Mouse (Mus musculus) intestine, postnatal 0 days (tissue): ENCODE measurements around the gene Cyp20a1. TPM values are rescaled to one million over a fixed set of nuclear protein-coding genes. Genes with fewer than 3 reads are reported as not detected.
A peak's percentile ranks its signal among the peaks of the same experiment; 100 is the strongest.

Experiments used
- ATAC-seq: fragments of 200-750 bp; cut with Nextera tagmentation; 2 replicates; pipeline ENCODE4 v1.8.0; 2017; ENCODE audit warnings: mild to moderate bottlenecking, moderate TSS enrichment, moderate library complexity
- H3K27ac ChIP-seq: fragments of 300-500 bp; sonication (generic); 2 replicates; pipeline ENCODE4 v1.5.1; 2014; ENCODE audit warnings: mild to moderate bottlenecking, low read depth, low read length, moderate library complexity
- H3K27me3 ChIP-seq: fragments of 300-500 bp; sonication (generic); replicated peaks from 2 replicates; pipeline ENCODE4 v1.6.1; 2014; ENCODE audit warnings: low read length, mixed read lengths; ENCODE audit not compliant: control insufficient read depth, insufficient read depth
- H3K36me3 ChIP-seq: fragments of 300-500 bp; sonication (generic); 2 replicates; pipeline ENCODE4 v1.6.1; 2014; ENCODE audit warnings: mild to moderate bottlenecking, moderate library complexity; ENCODE audit not compliant: control insufficient read depth, insufficient read depth
- H3K4me1 ChIP-seq: fragments of 300-500 bp; sonication (generic); replicated peaks from 2 replicates; pipeline ENCODE4 v1.6.1; 2014; ENCODE audit warnings: antibody characterized with exemption, low read length, mixed read lengths; ENCODE audit not compliant: control insufficient read depth, insufficient read depth
- H3K4me2 ChIP-seq: fragments of 300-500 bp; sonication (generic); replicated peaks from 2 replicates; pipeline ENCODE4 v1.6.1; 2014; ENCODE audit warnings: low read depth, mild to moderate bottlenecking, moderate library complexity
- H3K4me3 ChIP-seq: fragments of 300-500 bp; sonication (generic); 2 replicates; pipeline ENCODE4 v1.5.1; 2014; ENCODE audit warnings: low read depth, low read length
- H3K9ac ChIP-seq: fragments of 300-500 bp; sonication (generic); 2 replicates; pipeline ENCODE4 v1.6.1; 2014; ENCODE audit warnings: mild to moderate bottlenecking, low read depth, low read length
- H3K9me3 ChIP-seq: fragments of 300-500 bp; sonication (generic); 2 replicates; pipeline ENCODE4 v1.6.1; 2016; ENCODE audit warnings: mixed run types; ENCODE audit not compliant: control insufficient read depth
- CTCF ChIP-seq: sonication (generic); IDR thresholded peaks from 2 replicates; pipeline ENCODE4 v1.5.1; 2016; ENCODE audit warnings: low read depth, mild to moderate bottlenecking, control low read depth, antibody characterized with exemption, moderate library complexity
- WGBS: fragments of 180-500 bp; shearing (Covaris S2); extraction: QIAGEN DNeasy Blood & Tissue Kit; methylation state at CpG from one replicate; pipeline ENCODE4 v1.1.7; 2014; 5-methylcytosine and 5-hydroxymethylcytosine counted together
- polyA plus RNA-seq: library from polyadenylated mRNA; unstranded; fragments of >200 nt; fragmentation: Nextera tagmentation; extraction: Ambion mirVana; gene quantifications from 2 replicates; pipeline ENCODE4 v1.2.1, GENCODE M21; 2015

Gene Cyp20a1
- polyA plus RNA-seq, 1 experiment from 2014 or later, result 6.9 TPM

DNA sequence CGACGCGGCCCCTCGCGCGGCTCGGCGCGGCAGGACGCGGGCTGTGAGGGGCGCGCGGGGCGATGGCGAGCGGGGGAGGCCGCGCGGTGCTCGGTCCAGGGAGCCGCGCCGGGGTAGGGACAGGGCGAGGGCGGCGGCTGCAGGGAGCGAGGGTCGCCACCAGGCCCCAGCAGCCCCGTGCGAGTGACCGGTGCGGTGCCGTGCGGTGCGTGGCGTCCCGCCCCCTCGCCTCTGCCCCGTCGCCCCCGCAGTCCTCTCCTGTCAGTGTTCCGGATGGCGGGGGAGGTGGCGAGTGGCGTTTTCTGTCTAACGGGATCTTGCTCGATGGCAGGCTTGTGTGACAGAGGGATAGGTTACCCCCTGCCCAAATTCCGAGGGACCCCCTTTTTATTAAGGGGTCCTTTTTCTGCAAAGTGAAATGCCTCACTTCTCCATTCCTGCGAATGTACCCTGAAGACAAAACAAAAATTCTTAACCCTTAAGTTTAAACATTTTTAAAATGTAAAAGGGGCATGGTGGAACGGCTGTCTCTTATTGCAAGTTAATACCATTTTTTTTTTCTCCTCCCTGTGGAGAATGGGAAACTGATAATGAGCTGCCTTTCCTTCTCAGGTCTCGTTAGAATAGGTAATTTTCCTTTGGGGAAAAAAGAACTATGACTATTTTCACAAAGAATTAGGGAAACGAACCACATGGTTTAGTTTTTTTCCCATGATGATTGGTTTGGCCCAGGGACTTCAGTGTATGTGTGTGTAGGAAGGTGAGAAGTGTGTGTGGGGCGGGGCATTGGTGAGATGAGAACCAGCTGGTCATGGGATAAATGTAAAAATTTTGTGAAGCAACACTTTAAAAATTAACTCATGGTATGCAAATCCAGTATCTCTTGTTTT, 67.0 kb downstream of the Cyp20a1 start:
- under 1% methylated on average over 53 of the region's 54 CpGs for WGBS
- Histone ChIP-seq H3K9ac (peak overlapping the region; percentile 73), H3K4me2 (peak overlapping the region; percentile 99), H3K4me3 (peak overlapping the region; percentile 93), H3K9me3 (no peaks in the 10 kb centered on the region), H3K27ac (peak overlapping the region; percentile 70), H3K36me3 (no peaks in the 10 kb centered on the region), H3K4me1 (no peaks in the 10 kb centered on the region), H3K27me3 (no peaks in the 10 kb centered on the region)
- peak; percentile 61; the same call in 1 of the 2 replicates for ATAC-seq
- 0 out of 2 replicates have a peak, but pooled peaks have one; percentile 11 for TF ChIP-seq CTCF

DNA sequence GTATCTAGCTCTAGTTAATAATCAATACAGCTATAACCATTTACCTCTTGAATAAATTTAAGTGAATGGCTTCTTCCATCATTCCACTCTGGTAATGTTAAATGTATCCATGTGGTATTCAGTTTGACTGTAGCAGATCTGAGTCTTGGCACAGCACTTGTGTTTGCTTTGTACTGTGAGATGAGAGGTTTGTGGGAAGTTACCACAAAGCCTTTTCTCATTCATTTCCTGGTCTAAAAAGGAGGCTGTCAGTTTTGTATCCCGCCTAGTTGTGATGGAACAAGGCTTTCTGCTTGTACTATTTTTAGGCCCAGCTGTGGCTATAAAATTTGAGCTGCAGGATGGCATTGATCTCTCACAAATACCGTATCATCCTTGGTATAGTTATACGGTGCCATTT, 73.6 kb downstream of the Cyp20a1 start:
- TF ChIP-seq CTCF, result no peak
- 65% methylated on average over 3 of the region's 3 CpGs for WGBS
- Histone ChIP-seq H3K9me3 (no peaks in the 10 kb centered on the region), H3K27me3 (no peaks in the 10 kb centered on the region), H3K4me2 (no peak overlapping the region), H3K9ac (no peak overlapping the region), H3K27ac (no peak overlapping the region), H3K4me3 (no peak overlapping the region), H3K4me1 (no peaks in the 10 kb centered on the region), H3K36me3 (no peaks in the 10 kb centered on the region)
- no peak for ATAC-seq

DNA sequence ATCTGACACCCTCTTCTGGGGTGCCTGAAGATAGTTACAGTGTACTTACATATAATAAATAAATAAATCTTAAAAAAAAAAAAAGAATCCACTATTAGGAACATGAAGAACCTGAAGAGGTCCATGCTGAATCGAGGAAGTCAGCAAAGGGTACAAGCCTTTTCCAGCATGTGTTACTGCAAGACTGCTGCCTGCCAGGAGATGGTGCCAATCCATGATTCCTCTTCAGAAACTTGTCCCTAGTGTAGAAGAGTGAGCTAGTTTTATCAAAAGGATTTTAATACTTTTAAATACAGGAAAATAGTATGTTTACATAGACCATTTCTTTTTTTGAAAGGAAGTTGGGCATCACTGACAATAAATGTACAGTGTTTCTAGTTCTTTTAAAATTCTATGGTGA, 80.8 kb downstream of the Cyp20a1 start:
- H3K9ac ChIP-seq, result no peak overlapping the region
- H3K4me2 ChIP-seq, result no peak overlapping the region
- H3K9me3 ChIP-seq, result no peaks in the 10 kb centered on the region
- no peak overlapping the region for H3K27ac ChIP-seq
- ATAC-seq, result no peak
- H3K27me3 ChIP-seq, result no peaks in the 10 kb centered on the region
- TF ChIP-seq CTCF, result peak; percentile 51
- H3K4me3 ChIP-seq, result no peak overlapping the region
- WGBS, result 93% methylated on average over 1 of the region's 1 CpGs
- H3K4me1 ChIP-seq, result no peaks in the 10 kb centered on the region
- H3K36me3 ChIP-seq, result no peaks in the 10 kb centered on the region

DNA sequence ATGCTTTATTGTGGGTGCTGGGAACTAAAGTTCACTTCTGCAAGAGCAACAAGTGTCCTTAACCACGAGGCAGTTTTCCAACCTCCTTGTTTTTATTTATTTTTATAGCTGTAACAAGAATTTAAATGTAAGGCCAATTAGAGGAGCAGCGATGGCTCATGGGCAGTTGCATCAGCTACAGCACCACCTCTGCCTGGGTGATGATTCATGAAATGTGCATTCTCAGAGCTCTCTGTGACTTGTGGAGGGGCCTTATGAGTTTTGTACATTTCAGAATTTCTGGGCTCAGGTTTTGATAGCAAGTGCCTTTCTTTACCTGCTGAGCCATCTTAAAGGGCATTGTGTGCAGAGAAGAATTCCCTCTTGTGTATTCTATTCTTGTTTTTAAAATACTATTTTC, 85.2 kb downstream of the Cyp20a1 start:
- no peak for ATAC-seq
- Histone ChIP-seq H3K9me3 (no peaks in the 10 kb centered on the region), H3K9ac (no peak overlapping the region), H3K27me3 (no peaks in the 10 kb centered on the region), H3K4me1 (no peaks in the 10 kb centered on the region), H3K27ac (no peak overlapping the region), H3K36me3 (no peaks in the 10 kb centered on the region), H3K4me2 (no peak overlapping the region), H3K4me3 (no peak overlapping the region)
- no peak for TF ChIP-seq CTCF
- WGBS, result 87% methylated on average over 2 of the region's 2 CpGs

DNA sequence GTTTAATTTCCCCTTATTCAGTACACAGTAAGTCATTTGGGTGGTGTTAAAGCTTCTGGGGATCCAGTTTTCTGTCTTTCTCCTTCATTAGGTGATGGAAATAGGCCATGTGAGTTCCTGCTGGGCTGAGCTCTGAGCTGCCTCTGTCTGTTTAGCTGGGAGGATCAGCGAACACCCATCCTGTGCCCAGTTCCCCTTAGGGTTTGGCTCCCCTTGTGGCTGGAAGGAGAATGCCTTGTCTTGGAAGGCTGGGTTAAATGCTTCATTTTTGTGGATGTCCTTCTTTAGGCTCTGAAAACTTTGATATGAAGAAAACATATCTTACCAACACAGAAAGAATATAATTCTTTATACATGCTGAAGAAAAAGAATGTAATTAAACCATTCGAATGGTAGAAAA, 85.8 kb downstream of the Cyp20a1 start:
- WGBS, result 73% methylated on average over 2 of the region's 2 CpGs
- H3K9ac ChIP-seq, result no peak overlapping the region
- H3K4me2 ChIP-seq, result no peak overlapping the region
- peak; percentile 81 for TF ChIP-seq CTCF
- no peaks in the 10 kb centered on the region for H3K4me1 ChIP-seq
- H3K4me3 ChIP-seq, result no peak overlapping the region
- ATAC-seq, result no peak
- no peaks in the 10 kb centered on the region for H3K36me3 ChIP-seq
- no peak overlapping the region for H3K27ac ChIP-seq
- H3K9me3 ChIP-seq, result no peaks in the 10 kb centered on the region
- H3K27me3 ChIP-seq, result no peaks in the 10 kb centered on the region

DNA sequence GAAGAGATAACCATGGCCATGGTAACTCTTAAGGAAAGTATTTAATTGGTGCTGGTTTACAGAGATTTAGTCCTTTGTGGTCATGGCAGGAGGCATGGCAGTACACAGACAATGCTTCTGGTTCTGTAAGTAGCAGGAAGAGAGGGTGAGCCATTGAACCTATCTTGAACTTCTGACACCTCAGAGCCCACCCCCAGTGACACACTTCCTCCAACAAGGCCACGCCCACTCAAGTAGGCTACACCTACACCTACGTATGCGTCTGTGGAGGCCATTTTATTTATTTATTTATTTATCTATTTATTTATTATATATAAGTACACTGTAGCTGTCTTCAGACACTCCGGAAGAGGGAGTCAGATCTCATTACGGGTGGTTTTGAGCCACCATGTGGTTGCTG, 88.4 kb downstream of the Cyp20a1 start:
- no peak overlapping the region for H3K4me2 ChIP-seq
- TF ChIP-seq CTCF, result no peak
- H3K27ac ChIP-seq, result no peak overlapping the region
- H3K27me3 ChIP-seq, result no peaks in the 10 kb centered on the region
- no peaks in the 10 kb centered on the region for H3K9me3 ChIP-seq
- H3K4me3 ChIP-seq, result no peak overlapping the region
- ATAC-seq, result no peak
- no peak overlapping the region for H3K9ac ChIP-seq
- H3K36me3 ChIP-seq, result no peaks in the 10 kb centered on the region
- 84% methylated on average over 5 of the region's 5 CpGs for WGBS
- H3K4me1 ChIP-seq, result no peaks in the 10 kb centered on the region
